Mouse (Mus musculus) embryo, embryonic 11 days (tissue): ENCODE measurements around the gene Kcne3.
A peak's percentile ranks its signal among the peaks of the same experiment; 100 is the strongest.

ENCODE experiments used
- DNase-seq: peaks from one replicate; pipeline ENCODE4 v3.0.0-alpha.2; 2015

Gene Kcne3

DNA sequence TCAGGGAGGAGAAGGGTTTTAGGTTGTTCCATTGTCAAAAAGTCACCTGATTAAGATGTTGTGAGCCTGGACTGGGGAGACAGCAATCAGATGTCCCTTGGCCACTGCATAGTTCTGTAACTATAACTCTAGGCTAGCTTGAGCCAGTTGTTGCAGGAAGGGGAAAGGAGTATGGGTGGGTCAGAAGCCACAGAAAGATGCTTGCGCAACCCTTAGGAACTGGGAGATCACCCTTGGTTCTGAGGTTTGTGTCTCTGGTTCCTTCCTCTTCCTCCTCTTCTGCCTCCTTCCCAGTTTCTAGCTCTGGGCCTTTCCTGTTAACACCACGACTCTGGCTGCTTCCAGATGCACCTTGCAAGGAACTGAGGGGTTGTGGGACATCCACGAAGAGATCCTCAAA, 6.1 kb downstream of the Kcne3 start:
- no peak for DNase-seq

DNA sequence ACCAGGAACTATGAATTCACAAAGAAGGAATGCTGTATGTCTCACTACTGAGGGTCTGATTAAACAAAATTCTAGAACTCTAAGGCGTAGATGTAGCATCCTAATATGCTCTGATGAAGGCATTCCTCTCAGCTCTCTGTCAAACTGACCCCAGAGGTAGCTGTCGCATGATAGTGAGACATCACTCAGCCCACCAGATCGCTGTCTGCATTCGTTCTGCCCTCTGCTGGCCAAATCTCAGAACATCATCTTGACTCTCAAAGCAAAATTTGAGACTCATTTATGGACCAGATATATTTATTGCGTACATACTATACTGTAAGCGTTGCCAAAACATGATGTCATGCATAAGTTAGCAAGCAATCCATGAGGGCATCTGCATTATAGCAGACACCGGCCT, 11.3 kb downstream of the Kcne3 start:
- peak; percentile 71 for DNase-seq

DNA sequence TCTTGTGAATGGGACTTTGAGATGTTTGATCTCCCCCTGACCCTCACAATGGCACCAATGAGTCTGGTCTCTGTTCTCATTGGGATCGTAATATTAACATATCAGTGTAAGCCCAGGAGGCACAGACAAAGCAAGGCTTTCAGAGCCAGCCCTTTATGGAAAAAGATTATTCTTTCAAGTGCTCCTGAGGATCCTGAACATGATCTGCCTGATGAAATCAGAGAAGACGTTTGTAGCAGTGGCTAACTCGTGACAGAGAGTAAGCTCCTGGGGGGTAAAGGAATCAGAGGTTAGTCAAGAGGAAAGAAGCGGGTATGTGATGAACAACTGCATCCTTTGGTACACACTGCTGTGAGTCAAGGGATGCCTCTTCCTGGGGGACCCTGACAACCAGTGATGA, 13.9 kb downstream of the Kcne3 start:
- no peak for DNase-seq

DNA sequence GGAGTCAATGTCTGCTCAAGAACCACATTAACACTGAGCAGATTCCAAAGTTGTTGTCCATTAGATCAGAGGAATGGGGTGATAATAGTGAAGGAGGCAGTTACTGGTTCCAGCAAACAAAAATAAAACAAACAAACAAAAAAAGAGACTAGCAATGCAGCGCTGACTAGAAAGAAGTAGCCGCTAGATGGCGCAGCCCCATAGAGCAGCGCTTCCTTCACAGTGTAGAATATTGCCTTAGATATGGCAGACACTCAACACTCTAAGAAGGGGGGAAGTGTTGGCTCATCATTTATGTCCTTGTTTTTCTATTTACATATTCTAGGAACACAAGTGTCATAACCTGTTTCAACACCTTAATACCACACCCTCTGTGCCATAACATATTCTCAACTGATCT, 14.5 kb downstream of the Kcne3 start:
- DNase-seq, result peak; percentile 80

DNA sequence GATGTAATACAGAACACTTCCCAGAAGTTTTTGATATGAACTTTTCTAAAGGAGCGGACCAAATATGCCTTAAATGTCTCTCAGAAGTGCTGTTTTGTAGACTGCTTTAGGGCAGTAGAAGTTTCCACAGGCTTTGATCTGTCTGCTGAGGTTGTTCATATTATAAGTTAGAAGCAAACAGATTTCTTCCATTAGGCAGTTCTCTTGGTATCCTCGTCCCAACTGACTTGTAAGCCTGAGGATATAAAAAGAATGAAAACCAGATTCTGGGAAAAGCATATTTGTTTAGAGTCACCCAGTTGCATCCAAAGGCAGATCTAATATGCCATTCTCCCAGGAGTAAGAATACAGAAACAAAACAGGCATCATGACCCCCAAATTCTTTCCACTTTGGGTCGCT, 24.9 kb downstream of the Kcne3 start:
- DNase-seq, result no peak

DNA sequence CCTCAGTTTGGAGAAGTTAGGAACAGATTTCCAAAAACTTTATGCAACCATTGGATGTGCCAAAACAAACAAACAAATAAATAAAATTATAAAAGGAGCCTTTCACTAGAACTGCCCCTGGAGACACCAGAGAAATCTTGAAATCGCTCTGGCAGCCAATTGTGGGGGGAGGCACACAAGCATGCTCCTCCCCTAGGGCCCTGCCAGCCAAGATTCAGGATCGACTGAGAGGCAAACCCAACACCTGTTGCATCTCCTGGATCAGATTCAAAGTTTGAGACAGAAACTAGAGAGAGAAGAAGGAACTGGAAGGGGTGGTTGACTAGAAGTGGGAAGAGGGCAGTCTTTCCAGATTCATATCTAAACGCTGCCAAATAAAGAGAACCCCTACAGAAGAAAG, 27.3 kb downstream of the Kcne3 start:
- no peak for DNase-seq

DNA sequence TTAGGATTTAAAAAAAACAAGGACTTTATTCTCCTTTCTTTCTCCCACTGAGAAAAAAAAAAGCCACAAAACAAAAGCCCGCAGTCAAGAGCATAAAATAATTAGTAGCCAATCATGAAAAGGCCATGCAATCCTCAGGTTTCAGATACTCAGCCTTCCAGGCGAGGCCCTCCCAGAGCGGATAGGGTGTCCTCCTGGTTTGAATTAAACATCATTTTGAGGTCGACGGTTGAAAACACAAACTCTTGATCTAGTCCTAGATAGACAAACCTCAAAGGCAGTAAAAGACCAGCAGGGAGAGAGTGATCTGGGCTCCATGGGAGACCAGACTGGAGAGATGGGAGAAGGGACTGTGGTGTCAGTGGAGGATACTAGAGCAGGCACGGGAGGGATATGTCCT, 28.6 kb downstream of the Kcne3 start:
- DNase-seq, result no peak

DNA sequence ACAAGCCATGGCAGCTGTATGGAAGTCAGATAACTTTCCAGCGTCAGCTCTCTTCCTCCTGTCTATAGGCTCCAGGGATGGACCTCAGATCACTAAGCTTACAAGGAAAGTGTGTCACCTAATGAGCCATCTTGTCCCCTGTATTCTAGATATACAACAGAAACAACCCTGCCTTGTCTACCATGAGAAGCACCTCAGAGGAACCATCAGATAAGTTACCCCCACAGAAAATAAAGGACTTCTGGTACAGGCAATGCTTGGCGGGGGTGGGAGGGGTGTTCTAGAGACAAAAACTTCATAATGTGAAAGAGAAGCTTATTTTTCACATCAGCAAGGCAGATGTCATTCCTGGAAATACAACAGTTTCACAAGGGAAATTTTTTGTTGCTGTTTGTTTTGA, 29.8 kb downstream of the Kcne3 start:
- DNase-seq, result no peak

DNA sequence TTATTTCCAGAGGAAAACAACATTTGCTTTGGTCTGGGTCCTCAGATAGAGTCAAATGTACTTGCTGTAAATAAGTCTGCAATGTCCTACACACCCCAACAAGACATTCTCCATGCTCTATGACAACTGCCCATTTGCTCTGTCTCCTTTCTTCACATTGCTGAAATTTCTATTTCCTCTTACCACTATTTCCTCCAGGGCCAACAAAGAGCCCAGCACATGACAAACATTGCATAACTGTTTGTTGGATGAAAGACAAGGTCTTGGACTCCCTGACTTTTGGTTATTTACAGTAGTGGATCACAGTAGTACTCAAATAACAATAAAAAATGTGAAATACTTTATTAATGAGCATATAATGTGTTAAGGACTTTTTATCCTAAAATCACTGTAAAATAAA, 31.6 kb downstream of the Kcne3 start:
- no peak for DNase-seq

DNA sequence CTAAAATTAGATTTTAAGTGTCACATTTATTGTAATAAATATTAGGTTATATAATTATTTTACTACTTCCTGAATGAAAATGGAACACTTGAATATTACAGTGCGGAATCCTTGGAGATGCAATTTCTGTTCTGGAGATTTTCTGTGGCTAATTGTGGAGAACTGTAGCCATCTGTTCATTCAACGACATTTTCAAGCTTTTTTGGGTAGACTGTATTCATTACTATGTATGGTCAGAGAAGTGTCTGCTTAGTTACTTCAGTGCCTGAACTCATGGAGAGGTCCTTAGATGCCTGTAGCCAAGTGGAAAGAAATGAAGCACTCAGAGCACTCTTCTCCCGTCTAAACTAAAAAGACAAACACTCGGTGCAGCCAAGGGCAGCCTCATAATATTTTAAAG, 38.0 kb downstream of the Kcne3 start:
- DNase-seq, result no peak

DNA sequence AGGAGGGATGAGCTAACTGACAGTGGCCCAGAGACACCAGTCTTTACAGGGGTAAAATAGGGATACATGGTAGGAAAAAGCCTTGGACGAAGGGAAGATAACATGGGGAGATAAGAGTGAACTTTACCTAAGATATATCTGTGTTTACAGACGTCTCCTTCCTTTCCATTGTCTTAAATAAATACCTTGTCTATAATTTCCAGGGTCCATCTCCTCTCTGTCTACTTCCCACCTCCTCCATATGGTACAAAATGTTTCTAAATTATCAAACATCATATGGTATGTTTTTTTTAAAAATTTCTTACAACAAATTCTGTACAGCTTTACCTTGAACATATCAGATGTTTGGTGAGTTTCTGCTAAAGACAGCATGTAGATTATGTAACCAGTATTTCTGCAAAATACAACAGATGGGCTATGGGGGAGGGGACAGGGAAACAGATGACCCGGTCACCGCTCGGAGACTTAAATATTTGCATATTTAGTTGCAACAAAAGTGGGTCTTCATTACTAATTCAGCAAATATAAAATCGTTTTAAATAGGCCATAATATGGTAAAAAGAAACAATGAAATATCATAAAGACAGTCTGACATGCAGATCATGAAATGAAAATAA, 38.9 kb downstream of the Kcne3 start:
- DNase-seq, result peak; percentile 44

DNA sequence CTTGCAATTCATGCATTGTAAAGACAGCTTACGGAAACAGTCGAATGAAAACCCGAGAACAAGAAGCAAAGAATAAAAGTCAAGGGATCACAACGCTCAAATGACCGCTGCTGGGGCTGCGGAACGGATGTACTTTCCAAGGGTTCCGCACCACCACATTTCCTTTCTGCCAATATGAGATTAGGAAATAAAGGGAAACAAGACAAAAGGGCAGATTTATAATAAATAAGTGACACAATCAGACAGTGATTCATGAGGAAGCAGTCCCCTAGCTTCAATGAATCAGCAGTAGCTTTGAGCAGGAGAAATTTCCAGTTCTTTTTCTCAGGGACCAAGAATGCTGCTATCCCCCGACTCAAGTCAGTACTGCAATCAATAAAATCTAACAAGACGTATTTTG, 39.7 kb downstream of the Kcne3 start:
- no peak for DNase-seq

DNA sequence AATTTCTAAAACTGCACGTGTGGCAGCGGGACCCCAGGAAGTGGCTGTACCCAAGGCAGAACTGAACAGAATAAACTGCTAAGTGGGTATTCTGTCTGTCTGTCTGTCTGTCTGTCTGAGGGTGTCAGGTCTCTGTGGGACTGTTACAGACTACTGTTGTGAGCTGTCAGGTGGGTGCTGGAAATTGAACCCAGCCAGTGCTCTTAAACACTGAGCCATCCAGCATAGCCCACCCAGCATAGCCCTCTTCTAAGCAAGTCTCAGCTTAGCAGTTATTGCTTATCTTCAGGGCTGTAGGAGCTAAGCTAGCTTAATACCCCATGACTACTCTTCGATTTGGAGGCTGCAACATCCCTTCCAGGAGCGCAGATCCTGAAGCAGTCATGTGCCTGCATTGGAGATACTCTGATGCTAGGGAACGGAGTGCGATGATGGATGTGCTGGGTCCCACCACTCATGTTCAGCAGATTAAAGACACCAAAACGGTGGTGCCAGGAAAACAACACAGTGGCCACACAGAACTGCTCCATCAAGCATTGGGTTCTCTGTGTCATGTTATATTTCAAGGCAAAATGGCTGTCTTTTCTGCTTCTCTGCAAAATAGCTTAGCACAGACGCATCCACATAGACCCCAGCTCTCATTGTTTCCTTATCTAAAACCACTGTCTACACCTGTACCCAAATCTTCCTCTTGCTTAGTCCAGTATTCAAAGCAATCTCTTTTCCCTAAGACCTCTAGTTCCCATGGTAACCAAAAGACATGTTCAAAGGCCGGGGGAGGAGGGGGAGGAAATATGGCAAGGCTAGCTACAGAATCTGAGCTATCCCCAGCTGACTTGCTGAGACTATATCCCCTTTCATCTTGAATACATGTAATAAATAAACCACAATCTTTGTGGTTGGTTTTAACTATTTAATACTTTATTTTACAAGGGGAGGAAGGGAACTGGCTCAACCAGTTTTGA, 40.6 kb downstream of the Kcne3 start:
- DNase-seq, result peak; percentile 46

DNA sequence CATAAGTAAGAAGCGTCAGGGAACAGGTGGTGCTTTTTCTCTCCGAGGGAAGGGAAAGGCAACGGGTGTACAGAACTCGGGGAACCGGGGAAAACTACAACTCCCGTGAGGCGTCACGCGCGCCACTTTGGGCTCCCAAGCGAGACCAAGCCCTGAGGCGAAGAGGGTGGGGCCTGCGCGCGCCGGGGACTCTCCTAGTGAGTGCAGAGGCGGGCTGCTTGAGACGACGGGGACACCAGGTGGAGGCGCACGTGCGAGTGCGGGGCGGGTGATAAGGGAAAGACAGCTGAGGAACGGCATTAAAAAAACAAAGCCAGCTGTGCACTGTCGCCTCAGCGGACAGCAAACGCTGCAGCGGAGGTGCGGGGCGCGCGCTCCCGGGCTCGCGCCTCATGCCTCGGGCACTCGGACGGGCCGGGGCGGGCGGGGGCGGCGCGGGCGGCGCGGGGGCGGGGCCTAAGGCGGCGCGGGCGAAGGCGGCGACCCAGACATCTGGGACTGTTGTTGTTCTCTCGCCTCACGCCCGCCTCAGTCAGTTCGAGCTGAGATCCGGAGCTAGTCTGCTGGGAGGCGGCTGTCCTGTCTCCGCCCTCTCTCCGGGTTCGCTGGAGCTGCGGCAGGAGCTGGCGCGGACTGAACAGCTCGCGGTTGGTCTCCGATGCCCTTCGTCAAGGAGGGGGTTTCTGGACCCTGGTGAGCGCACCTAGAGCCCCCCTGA, 51.0 kb downstream of the Kcne3 start, which contains the start of gene Pgm2l1:
Gene Pgm2l1 (plus strand): TSS at position 237 of the 718 bp plus-strand sequence.
- peak; percentile 98 for DNase-seq

DNA sequence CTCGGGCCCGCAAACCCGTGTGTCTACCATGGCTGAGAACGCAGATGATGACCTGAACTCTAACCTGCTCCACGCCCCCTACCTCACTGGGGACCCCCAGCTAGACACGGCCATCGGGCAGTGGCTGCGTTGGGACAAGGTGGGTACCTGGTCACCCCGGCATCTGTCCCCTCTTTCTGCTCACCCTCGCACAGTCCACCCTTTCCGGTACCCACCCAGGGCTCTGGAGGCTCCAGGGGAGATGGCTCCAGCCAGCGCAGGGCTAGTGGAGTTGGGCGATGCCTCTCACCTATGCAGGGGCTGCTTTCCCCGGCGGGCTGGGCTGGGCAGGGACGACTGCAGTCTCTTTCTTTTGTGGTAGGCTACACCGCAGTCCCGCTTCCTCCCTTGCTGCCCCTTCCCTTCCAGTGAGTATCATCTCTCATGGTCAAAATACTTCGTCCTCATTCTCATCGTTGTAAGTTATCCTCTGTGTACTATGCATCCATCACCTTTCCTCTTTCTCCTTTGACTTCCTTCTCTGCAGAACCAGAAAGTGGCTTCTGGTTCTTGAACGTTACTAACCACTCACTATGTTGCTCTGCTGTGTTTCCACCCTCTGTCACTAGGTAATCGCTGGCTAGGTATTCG, 51.7 kb downstream of the Kcne3 start:
- DNase-seq, result peak; percentile 41

DNA sequence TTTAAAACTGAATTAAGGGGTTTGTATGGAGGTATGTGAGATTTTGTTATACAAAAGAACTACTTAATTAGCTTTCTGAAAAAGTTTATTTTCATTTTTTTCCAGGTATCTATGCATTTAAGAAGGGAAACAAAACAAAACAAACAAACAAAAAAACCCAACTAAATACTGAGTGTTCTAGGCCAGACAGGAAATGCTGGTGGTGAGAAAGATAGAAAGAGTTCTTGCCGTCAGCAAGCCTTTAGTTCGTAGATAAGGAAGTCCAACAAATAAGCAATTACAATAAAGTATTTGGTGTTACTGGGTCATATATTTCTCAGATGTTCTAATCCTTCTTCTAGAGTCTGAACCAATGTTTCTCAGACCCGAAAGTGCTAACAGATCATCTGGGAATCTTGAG, 52.7 kb downstream of the Kcne3 start:
- no peak for DNase-seq

DNA sequence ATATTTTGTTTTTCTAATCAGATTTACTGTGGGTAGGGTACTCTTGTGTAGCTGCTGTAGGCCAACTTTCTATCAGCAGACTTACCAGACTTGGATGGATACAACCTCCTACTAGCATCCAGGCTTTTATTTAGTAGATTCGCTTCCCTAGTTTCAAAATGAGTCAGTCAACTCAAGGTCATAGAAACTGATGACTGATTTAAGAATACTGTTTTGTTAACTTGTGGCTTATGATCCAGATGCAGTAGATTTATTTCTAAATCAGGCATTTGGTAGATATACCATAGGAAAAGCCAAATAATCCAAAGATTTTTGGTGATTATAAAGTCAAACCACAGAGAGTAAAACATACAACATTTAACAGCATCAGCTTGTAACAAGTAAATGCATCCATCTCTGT, 54.3 kb downstream of the Kcne3 start:
- no peak for DNase-seq

DNA sequence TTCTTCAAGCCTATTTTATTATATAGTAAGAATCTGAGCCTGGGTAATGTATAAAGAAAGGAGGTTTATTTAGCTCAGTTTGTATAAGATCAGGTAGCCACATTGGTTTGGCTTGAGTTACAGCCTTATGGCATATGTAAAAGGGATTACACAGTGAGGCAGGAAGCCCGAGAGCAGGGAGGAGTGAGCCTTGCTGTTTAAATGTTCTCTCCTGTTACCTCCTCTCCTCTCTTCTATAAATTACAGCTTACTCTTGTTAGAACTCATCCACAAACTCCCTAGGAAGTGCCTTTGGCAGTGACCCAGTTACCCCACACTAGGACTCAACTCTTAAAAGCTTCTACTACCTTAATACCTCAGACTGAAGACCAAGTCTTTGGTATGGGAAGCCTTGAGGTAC, 55.4 kb downstream of the Kcne3 start:
- DNase-seq, result no peak

DNA sequence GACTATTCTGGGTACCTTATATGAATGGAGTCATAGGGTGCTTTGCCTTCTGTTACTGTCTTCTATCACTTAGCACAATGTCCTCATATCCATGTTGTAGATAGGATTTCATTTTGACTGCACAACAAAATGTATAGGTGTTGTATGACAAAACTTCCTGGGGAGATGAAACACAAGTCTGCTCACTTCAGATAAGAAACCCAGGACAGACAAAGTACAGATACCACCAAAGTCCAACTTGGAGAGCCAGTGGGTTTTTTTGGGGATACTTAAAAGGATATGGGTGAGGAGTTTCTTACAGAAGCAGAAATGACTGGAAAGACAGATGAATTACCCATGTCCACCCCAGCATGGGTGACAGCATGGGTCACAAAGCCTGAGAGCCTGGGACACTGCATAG, 57.4 kb downstream of the Kcne3 start:
- DNase-seq, result no peak
